Mouse (Mus musculus) forebrain, embryonic 10.5 days (tissue): ENCODE measurements around the gene Zfp358. TPM values are rescaled to one million over a fixed set of nuclear protein-coding genes. Genes with fewer than 3 reads are reported as not detected.
A peak's percentile ranks its signal among the peaks of the same experiment; 100 is the strongest.

Experiments
- DNase-seq: peaks from one replicate; pipeline ENCODE4 v3.0.0-alpha.2; 2017; ENCODE audit warnings: low spot score; ENCODE audit errors: extremely low spot score
- H3K27ac ChIP-seq: fragments of 300-500 bp; sonication (generic); 2 replicates; pipeline ENCODE4 v1.5.1; 2016; ENCODE audit warnings: mild to moderate bottlenecking
- H3K27me3 ChIP-seq: fragments of 300-500 bp; sonication (generic); 2 replicates; pipeline ENCODE4 v1.6.1; 2016; ENCODE audit warnings: mild to moderate bottlenecking; ENCODE audit not compliant: poor library complexity, severe bottlenecking
- H3K36me3 ChIP-seq: fragments of 300-500 bp; sonication (generic); replicated peaks from 2 replicates; pipeline ENCODE4 v1.6.1; 2016; ENCODE audit warnings: mild to moderate bottlenecking, moderate library complexity
- H3K4me1 ChIP-seq: fragments of 300-500 bp; sonication (generic); 2 replicates; pipeline ENCODE4 v1.6.1; 2016
- H3K4me3 ChIP-seq: fragments of 300-500 bp; sonication (generic); 2 replicates; pipeline ENCODE4 v1.5.1; 2016; ENCODE audit warnings: mild to moderate bottlenecking, moderate library complexity
- H3K9me3 ChIP-seq: fragments of 300-500 bp; sonication (generic); 2 replicates; pipeline ENCODE4 v1.6.1; 2016; ENCODE audit warnings: mild to moderate bottlenecking, moderate library complexity
- WGBS: fragments of 180-500 bp; shearing (Covaris S2); methylation state at CpG from one replicate; pipeline ENCODE4 v1.1.7; 2016; 5-methylcytosine and 5-hydroxymethylcytosine counted together
- polyA plus RNA-seq: library from polyadenylated mRNA; unstranded; fragments of >200 nt; fragmentation: Nextera tagmentation; extraction: Ambion mirVana; gene quantifications from 2 replicates; pipeline ENCODE4 v1.2.1, GENCODE M21; 2016

Zfp358 gene
- polyA plus RNA-seq, result 61.6 and 64.8 TPM in 2 replicates

GRCm38 (mm10) chr8:3492901-3493844 lies at the start of gene Zfp358:
Gene Zfp358, plus strand, starts transcription at chr8:3493138.
- DNase-seq, result peak; percentile 86
- Histone ChIP-seq H3K36me3 (peaks cover 42% of the 10 kb centered on the region), H3K4me1 (peaks cover 19% of the 10 kb centered on the region), H3K27me3 (no peaks in the 10 kb centered on the region), H3K9me3 (peaks cover 31% of the 10 kb centered on the region), H3K4me3 (peak within 1 kb of the TSS; percentile 92), H3K27ac (peak within 1 kb of the TSS; percentile 99)
- under 1% methylated on average over 49 of the region's 64 CpGs for WGBS

GRCm38 (mm10) chr8:3449226-3449625 lies 43.7 kb upstream of the Zfp358 start:
- DNase-seq, result no peak
- Histone ChIP-seq H3K4me3 (no peak overlapping the region), H3K27me3 (no peaks in the 10 kb centered on the region), H3K9me3 (peaks cover 5% of the 10 kb centered on the region; the same call in 1 of the 2 replicates), H3K27ac (no peak overlapping the region), H3K4me1 (no peaks in the 10 kb centered on the region), H3K36me3 (peaks cover 95% of the 10 kb centered on the region)
- WGBS, result 87% methylated on average over 2 of the region's 2 CpGs

GRCm38 (mm10) chr8:3450670-3451069 lies 42.3 kb upstream of the Zfp358 start:
- 34% methylated on average over 5 of the region's 5 CpGs for WGBS
- H3K36me3 ChIP-seq, result peaks cover 94% of the 10 kb centered on the region
- peaks cover 5% of the 10 kb centered on the region; the same call in 1 of the 2 replicates for H3K9me3 ChIP-seq
- no peak overlapping the region for H3K4me3 ChIP-seq
- no peaks in the 10 kb centered on the region for H3K4me1 ChIP-seq
- H3K27me3 ChIP-seq, result no peaks in the 10 kb centered on the region
- H3K27ac ChIP-seq, result no peak overlapping the region
- DNase-seq, result peak; percentile 47

GRCm38 (mm10) chr8:3451992-3452391 lies 40.9 kb upstream of the Zfp358 start:
- H3K4me3 ChIP-seq, result no peak overlapping the region
- H3K4me1 ChIP-seq, result no peaks in the 10 kb centered on the region
- H3K27me3 ChIP-seq, result no peaks in the 10 kb centered on the region
- peaks cover 5% of the 10 kb centered on the region; the same call in 1 of the 2 replicates for H3K9me3 ChIP-seq
- WGBS, result 96% methylated on average over 25 of the region's 25 CpGs
- DNase-seq, result no peak
- peaks cover 97% of the 10 kb centered on the region for H3K36me3 ChIP-seq
- H3K27ac ChIP-seq, result no peak overlapping the region

- DNase-seq, result no peak
- H3K4me3 ChIP-seq, result no peak overlapping the region
- H3K4me1 ChIP-seq, result peaks cover 11% of the 10 kb centered on the region
- no peaks in the 10 kb centered on the region for H3K9me3 ChIP-seq
- no peaks in the 10 kb centered on the region for H3K27me3 ChIP-seq
- WGBS, result 91% methylated on average over 2 of the region's 2 CpGs
- no peak overlapping the region for H3K27ac ChIP-seq
- H3K36me3 ChIP-seq, result peaks cover 10% of the 10 kb centered on the region
Observed at GRCm38 (mm10) chr8:3463248-3463647, 29.7 kb upstream of the Zfp358 start.

- peak; percentile 51 for DNase-seq
- Histone ChIP-seq H3K4me1 (peaks cover 11% of the 10 kb centered on the region), H3K27me3 (no peaks in the 10 kb centered on the region), H3K27ac (0 out of 2 replicates have a peak overlapping the region, but pooled peaks have one; percentile 35), H3K9me3 (no peaks in the 10 kb centered on the region), H3K36me3 (no peaks in the 10 kb centered on the region), H3K4me3 (no peak overlapping the region)
- 58% methylated on average over 5 of the region's 5 CpGs for WGBS
Observed at GRCm38 (mm10) chr8:3464309-3464708, 28.6 kb upstream of the Zfp358 start.

- Histone ChIP-seq H3K4me1 (peaks cover 11% of the 10 kb centered on the region), H3K27me3 (no peaks in the 10 kb centered on the region), H3K4me3 (peak within 1 kb of the TSS; percentile 53), H3K9me3 (no peaks in the 10 kb centered on the region), H3K27ac (peak within 1 kb of the TSS; percentile 94), H3K36me3 (no peaks in the 10 kb centered on the region)
- DNase-seq, result peak; percentile 99
- 9% methylated on average over 32 of the region's 32 CpGs for WGBS
Observed at GRCm38 (mm10) chr8:3467006-3467885, 25.7 kb upstream of the Zfp358 start, which contains the start of gene Pex11g. Gene Pex11g, minus strand, starts transcription at chr8:3467680.

GRCm38 (mm10) chr8:3467886-3468545 lies 24.9 kb upstream of the Zfp358 start:
- Histone ChIP-seq H3K4me3 (peak overlapping the region; percentile 53), H3K9me3 (no peaks in the 10 kb centered on the region), H3K27ac (peak overlapping the region; percentile 94), H3K4me1 (peaks cover 11% of the 10 kb centered on the region), H3K36me3 (no peaks in the 10 kb centered on the region), H3K27me3 (no peaks in the 10 kb centered on the region)
- 52% methylated on average over 9 of the region's 9 CpGs for WGBS
- DNase-seq, result no peak

GRCm38 (mm10) chr8:3468838-3469237 lies 24.1 kb upstream of the Zfp358 start:
- H3K27ac ChIP-seq, result no peak overlapping the region
- no peak for DNase-seq
- WGBS, result 82% methylated on average over 1 of the region's 1 CpGs

GRCm38 (mm10) chr8:3470562-3470961 lies 22.4 kb upstream of the Zfp358 start, which contains the start of gene Tex45:
Gene Tex45, plus strand, starts transcription at chr8:3470862.
- Histone ChIP-seq H3K4me1 (peaks cover 11% of the 10 kb centered on the region), H3K36me3 (no peaks in the 10 kb centered on the region), H3K9me3 (no peaks in the 10 kb centered on the region), H3K4me3 (no peak within 1 kb of the TSS), H3K27me3 (peaks cover 7% of the 10 kb centered on the region), H3K27ac (no peak within 1 kb of the TSS)
- no peak for DNase-seq

More at GRCm38 (mm10) chr8:3468838-3469237, 24.1 kb upstream of the Zfp358 start:
- Histone ChIP-seq H3K4me1 (peaks cover 11% of the 10 kb centered on the region), H3K4me3 (no peak overlapping the region), H3K27me3 (no peaks in the 10 kb centered on the region; the same call in 1 of the 2 replicates), H3K9me3 (no peaks in the 10 kb centered on the region), H3K36me3 (no peaks in the 10 kb centered on the region)

GRCm38 (mm10) chr8:3475715-3476429 lies 17.1 kb upstream of the Zfp358 start:
- peak overlapping the region; percentile 41 for H3K4me3 ChIP-seq
- H3K27ac ChIP-seq, result no peak overlapping the region
- H3K27me3 ChIP-seq, result peaks cover 29% of the 10 kb centered on the region
- no peaks in the 10 kb centered on the region for H3K9me3 ChIP-seq
- H3K36me3 ChIP-seq, result no peaks in the 10 kb centered on the region
- WGBS, result 31% methylated on average over 37 of the region's 37 CpGs
- peaks cover 11% of the 10 kb centered on the region for H3K4me1 ChIP-seq
- DNase-seq, result no peak
